Mouse (Mus musculus): ENCODE measurements at regions not wholly inside any gene's neighbourhood (a gene's known extent, or its start where the extent isn't known, plus 50 kb on each side); places are given as distances from the start of the nearest gene placed in this dataset.

DNA sequence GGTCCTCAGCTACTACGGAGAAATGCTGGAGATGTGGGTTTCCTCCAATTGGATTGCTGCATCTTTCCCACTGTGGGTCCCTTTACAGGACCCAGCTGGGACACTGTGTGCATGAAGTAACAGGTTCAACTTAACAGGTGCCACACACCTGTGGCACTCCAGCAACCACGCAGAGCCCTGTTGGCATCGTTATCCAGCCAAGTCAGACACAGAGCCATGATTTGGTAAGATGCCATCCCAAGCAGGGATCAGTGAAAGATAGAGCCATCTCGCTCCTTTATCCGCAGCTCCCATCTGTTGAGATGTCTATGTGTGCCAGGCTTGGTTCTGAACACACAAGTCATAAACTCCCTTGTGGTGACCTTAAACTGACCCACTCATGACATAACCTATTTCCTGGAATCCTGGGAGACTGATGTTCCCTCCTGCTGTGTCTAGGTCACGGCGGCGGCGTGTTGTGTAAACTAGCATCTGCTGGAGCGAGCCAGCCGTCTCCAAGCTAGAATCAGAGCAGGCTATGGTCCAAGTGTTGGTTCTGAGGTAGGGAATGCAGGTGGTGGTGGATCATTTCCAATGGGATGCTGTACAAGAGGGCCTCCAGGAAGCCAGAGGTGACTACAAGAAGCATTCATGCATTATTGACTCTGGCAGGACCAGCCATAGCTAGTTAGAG, 164.5 kb upstream of the Lnx1 start:
- TF ChIP-seq ZC3H11A (IDR thresholded peaks at IDR 0.05; ENCODE audit: borderline replicate concordance, low read depth, low read length) (no peak), ZNF384 (IDR thresholded peaks at IDR 0.05; ENCODE audit: low read depth, low read length) (no peak), CHD2 (IDR thresholded peaks at IDR 0.05; ENCODE audit: low read depth, low read length) (no peak), MAFK (IDR thresholded peaks at IDR 0.05; ENCODE audit: insufficient read depth, low read depth, low read length) (no peak)
